Mouse (Mus musculus): ENCODE measurements around the gene Mfap1b.

DNA sequence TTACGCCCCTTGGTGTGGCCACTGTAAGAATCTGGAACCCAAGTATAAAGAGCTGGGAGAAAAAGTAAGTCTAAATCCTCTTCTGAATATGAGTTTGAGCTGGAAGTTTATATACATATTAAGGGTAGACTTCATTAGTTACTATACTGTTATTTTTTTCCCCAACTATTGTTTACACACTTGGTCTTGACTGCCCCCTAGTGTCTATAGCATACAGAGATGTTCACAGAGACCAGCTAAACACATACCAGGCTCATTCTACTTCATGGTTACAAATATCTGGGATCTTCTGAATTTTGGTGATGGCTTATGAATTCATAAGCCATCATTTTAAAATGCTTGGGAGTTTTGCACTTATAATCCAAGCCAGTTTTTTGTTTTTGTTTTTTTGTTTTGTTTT is 39.0 kb downstream of the Mfap1b start:
- TF ChIP-seq CTCF (IDR thresholded peaks at IDR 0.05; ENCODE audit: low read depth, low read length) (no peak), POLR2A (IDR thresholded peaks at IDR 0.05; ENCODE audit: borderline replicate concordance, low read depth, low read length) (no peak)

Measured in bone marrow macrophage, adult 2 months (primary cell).